Mouse (Mus musculus) macrophage (primary cell): ENCODE measurements around the gene Pak6. TPM values are rescaled to one million over a fixed set of nuclear protein-coding genes. Genes with fewer than 3 reads are reported as not detected.

Source experiments
- H3K27ac ChIP-seq: fragments of 350-480 bp; formaldehyde crosslinking; 2 replicates; pipeline ENCODE4 v1.9.0; 2021
- H3K36me3 ChIP-seq: fragments of 350-480 bp; formaldehyde crosslinking; 2 replicates; pipeline ENCODE4 v1.9.0; 2021; ENCODE audit errors: inconsistent target
- H3K4me3 ChIP-seq: fragments of 350-480 bp; formaldehyde crosslinking; 2 replicates; pipeline ENCODE4 v1.9.0; 2021; ENCODE audit errors: inconsistent target
- H3K79me2 ChIP-seq: fragments of 350-480 bp; formaldehyde crosslinking; 2 replicates; pipeline ENCODE4 v1.9.0; 2021; ENCODE audit errors: inconsistent target
- WGBS: methylation state at CpG from one replicate; pipeline ENCODE4 v1.1.7; 2026; ENCODE audit warnings: inconsistent platforms; ENCODE audit not compliant: missing documents; 5-methylcytosine and 5-hydroxymethylcytosine counted together
- polyA plus RNA-seq: library from polyadenylated mRNA; stranded (reverse); fragments of 250-400 nt; gene quantifications from 3 replicates; pipeline ENCODE4 v1.2.4, GENCODE M21; 2018; ENCODE audit warnings: inconsistent platforms

The Pak6 gene
- polyA plus RNA-seq, 1 experiment from 2014 or later: not detected

DNA sequence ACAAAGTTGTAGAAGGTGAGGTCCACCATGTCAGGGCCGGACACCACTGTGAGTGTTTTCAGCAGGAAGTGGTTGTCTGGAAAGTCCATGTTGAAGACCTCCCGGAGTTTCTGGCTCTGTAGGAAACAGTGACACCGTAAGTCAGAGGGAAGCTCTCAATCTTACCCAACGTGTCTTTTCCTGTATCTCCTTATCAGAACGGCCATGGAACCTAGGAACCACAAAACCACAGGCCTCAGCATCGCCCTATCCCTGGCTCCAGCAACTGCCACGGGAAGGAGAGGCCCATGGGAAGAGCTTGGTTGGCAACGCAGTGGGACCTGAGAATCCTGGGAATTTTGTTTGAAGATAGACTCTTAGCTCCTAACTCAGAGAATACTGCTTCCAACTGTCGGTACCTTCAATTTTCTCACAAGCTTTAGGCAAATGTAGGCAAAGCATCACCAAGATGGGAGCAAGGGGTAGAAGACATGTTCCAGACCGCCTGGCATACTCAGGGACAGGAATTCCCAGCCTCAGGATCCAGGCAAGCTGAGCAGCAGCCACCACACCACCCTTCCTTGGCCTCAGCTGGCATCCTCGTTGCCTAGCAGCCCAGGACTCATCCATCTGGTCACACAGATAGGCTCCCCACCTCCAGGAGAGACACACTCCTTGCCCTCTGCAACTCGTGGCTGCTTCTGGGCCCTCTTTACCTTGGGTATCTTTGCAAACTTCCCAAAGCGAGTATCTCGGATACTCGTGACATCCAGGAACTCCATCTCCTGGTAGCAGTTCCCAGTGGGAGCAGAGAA is 60.8 kb downstream of the Pak6 start:
- no peak overlapping the region for H3K4me3 ChIP-seq
- WGBS: 70% methylated on average over 15 of the region's 15 CpGs
- peaks cover 15% of the 10 kb centered on the region; the same call in 1 of the 2 replicates for H3K79me2 ChIP-seq
- H3K36me3 ChIP-seq: peaks cover 42% of the 10 kb centered on the region
- H3K27ac ChIP-seq: no peak overlapping the region

DNA sequence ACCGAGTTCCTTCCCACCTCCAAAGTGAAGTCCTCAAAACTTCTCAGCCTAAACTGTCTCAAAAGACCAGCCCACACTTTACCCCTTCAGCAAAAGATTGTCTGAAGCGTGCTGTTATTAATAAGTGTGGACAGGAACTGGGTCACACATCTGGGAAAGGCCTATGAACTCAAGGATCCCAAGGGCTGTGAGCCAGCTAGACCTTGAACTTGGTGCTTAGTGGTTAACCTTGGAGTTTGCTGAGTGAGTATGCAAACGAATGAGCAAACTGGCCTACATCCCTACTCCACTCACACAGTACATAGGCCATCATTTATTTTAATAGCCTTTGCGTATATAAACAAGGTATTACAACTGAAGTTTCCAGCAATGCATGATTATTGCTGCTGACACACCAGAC is 62.4 kb downstream of the Pak6 start:
- Histone ChIP-seq H3K4me3 (no peak overlapping the region), H3K27ac (no peak overlapping the region), H3K79me2 (peaks cover 15% of the 10 kb centered on the region; the same call in 1 of the 2 replicates), H3K36me3 (peaks cover 28% of the 10 kb centered on the region; the same call in 1 of the 2 replicates)
- WGBS: 93% methylated on average over 4 of the region's 4 CpGs

GRCm38 (mm10) chr2:118726873-118727272 is 63.8 kb downstream of the Pak6 start:
- Histone ChIP-seq H3K27ac (peak overlapping the region; percentile 87), H3K79me2 (peaks cover 15% of the 10 kb centered on the region; the same call in 1 of the 2 replicates), H3K36me3 (peaks cover 27% of the 10 kb centered on the region; the same call in 1 of the 2 replicates), H3K4me3 (peak overlapping the region; percentile 59)
- 67% methylated on average over 2 of the region's 2 CpGs for WGBS

GRCm38 (mm10) chr2:118727911-118728310 is 64.8 kb downstream of the Pak6 start:
- H3K27ac ChIP-seq: peak overlapping the region; percentile 87
- peaks cover 15% of the 10 kb centered on the region; the same call in 1 of the 2 replicates for H3K79me2 ChIP-seq
- peak overlapping the region; percentile 59 for H3K4me3 ChIP-seq
- 6% methylated on average over 9 of the region's 9 CpGs for WGBS
- H3K36me3 ChIP-seq: peaks cover 17% of the 10 kb centered on the region; the same call in 1 of the 2 replicates

DNA sequence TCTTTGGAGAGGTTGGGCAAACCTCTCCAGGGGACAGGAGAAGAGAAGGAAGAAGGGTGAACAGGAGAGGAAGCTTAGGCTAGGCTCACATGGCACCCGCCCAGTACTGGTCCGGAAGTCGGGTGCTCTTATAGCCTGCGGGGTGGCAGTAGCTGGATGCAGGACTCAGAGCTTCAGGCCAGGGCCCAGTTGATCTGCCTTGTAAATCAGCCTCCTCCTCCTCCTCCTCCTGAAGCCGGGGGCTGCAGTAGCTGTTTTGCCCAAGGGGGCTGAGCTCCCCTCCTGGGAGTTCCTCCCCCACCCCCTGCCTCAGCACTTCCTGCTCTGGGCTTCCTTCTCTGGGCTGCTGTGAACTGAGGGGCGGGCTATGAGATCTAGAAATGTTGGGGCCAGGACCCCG is 65.2 kb downstream of the Pak6 start, which contains the start of gene Plcb2:
Plcb2 (minus strand) TSS at position 102 of the 400 bp plus-strand sequence.
- peak within 1 kb of the TSS; percentile 59 for H3K4me3 ChIP-seq
- peak within 1 kb of the TSS; percentile 87 for H3K27ac ChIP-seq
- peaks cover 15% of the 10 kb centered on the region; the same call in 1 of the 2 replicates for H3K79me2 ChIP-seq
- H3K36me3 ChIP-seq: peaks cover 13% of the 10 kb centered on the region; the same call in 1 of the 2 replicates
- 3% methylated on average over 6 of the region's 7 CpGs for WGBS

DNA sequence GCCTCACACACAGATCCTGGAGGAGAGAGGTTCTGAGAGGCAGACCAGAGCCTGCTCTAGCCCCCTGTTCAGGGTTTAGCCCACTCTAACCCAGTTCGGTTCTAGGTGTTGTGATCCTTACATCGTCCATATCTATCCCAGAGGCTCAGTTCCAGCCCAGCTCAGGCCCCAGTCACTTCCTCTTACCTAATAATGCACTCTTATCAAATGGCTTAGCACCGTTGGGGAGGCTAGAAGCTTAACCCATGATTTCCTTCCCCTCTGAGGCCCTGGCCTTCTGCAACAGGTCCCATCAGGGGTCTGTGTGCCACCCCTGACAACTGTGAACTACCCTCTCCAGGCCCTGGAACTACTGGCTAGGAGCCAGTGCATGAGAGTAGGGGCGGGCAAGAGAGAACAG is 66.1 kb downstream of the Pak6 start:
- Histone ChIP-seq H3K4me3 (no peak overlapping the region), H3K27ac (peak overlapping the region; percentile 87), H3K36me3 (peaks cover 7% of the 10 kb centered on the region; the same call in 1 of the 2 replicates), H3K79me2 (peaks cover 15% of the 10 kb centered on the region; the same call in 1 of the 2 replicates)
- 29% methylated on average over 4 of the region's 4 CpGs for WGBS

- peaks cover 15% of the 10 kb centered on the region; the same call in 1 of the 2 replicates for H3K79me2 ChIP-seq
- 24% methylated on average over 8 of the region's 8 CpGs for WGBS
- no peak overlapping the region for H3K27ac ChIP-seq
- no peak overlapping the region for H3K4me3 ChIP-seq
- H3K36me3 ChIP-seq: no peaks in the 10 kb centered on the region; the same call in 1 of the 2 replicates
These were observed 66.9 kb downstream of the Pak6 start for GRCm38 (mm10) chr2:118729816-118730621.

DNA sequence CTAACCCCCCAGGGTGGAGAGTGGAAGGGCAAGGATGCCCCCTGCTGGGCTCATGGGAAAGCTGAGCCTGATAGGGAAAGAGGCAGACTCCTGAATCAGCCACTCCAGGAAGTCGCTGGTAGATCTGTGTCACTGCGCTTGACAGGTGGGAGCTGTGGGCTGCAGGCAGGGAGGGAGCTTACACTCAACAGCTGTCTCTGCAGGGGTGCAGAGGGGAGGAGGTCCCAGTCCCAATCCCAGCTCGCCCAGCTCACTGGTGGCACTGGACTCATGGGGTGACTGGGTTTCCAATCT is 67.5 kb downstream of the Pak6 start:
- Histone ChIP-seq H3K36me3 (no peaks in the 10 kb centered on the region), H3K79me2 (peaks cover 15% of the 10 kb centered on the region; the same call in 1 of the 2 replicates), H3K4me3 (no peak overlapping the region), H3K27ac (no peak overlapping the region)
- WGBS: 0% methylated on average over 3 of the region's 3 CpGs

DNA sequence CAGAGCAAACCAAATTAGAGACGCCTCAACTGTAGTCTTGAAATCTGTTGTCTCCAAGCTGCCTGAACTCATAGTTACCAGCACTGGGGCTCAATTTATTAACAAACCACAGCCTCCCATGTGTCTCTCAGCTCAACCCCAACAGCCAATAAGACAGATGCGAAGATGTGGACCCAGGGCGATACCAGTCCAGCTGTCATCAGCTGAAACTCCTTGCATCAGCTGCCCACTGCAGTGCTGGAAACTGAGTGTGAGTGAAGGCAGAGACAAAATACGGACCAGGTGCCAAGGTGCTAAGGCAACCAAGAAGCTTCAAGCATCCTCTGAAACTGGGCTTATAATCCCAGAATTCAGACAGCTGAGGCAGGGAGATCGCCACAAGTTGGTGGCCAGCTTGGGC is 68.9 kb downstream of the Pak6 start:
- Histone ChIP-seq H3K4me3 (no peak overlapping the region), H3K79me2 (peaks cover under 1% of the 10 kb centered on the region; the same call in 1 of the 2 replicates), H3K27ac (no peak overlapping the region), H3K36me3 (no peaks in the 10 kb centered on the region)
- 97% methylated on average over 5 of the region's 5 CpGs for WGBS

DNA sequence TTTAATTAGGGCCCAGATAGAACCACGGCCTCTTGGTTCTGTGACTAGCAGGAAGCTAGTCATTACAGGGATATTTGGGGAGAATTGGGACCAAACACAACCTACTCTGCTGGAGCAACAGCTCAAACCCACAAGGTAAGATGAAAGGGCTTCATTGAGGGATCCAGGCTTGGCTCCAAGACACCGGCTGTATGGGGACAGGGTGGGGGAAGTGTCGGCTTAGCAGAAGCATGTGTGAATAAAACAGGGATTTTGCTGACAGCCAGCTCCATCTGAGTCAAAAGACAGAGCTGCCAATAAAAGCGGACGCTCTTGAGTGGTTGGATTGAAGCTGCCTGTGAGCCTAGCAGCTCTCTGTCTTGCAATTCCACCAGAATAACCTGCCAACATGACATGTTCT is 70.2 kb downstream of the Pak6 start:
- H3K27ac ChIP-seq: no peak overlapping the region
- no peaks in the 10 kb centered on the region for H3K79me2 ChIP-seq
- no peak overlapping the region for H3K4me3 ChIP-seq
- no peaks in the 10 kb centered on the region for H3K36me3 ChIP-seq
- 97% methylated on average over 5 of the region's 5 CpGs for WGBS

GRCm38 (mm10) chr2:118740341-118740740 is 77.2 kb downstream of the Pak6 start:
- Histone ChIP-seq H3K27ac (no peak overlapping the region), H3K79me2 (no peaks in the 10 kb centered on the region), H3K36me3 (no peaks in the 10 kb centered on the region), H3K4me3 (no peak overlapping the region)
- whole genome bisulfite sequencing: 63% methylated on average over 3 of the region's 3 CpGs

DNA sequence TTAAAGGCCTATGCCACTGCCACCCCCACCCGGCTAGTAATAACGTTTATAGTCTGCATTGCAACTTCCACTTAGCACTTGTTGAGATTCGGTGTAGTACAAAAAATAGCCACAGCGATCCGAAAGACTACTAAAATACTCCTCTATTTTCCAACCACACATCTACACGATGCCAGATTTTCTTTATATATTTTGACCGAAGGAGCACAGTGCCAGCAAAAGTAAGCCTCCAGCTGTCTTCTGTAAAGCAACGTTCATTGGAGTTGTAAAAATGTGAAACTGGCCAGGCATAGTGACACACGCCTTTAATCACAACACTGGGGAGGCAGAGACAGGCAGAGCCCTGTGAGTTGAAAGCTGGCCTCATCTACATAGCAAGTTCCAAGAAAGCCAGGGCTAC is 78.1 kb downstream of the Pak6 start:
- Histone ChIP-seq H3K27ac (no peak overlapping the region), H3K79me2 (no peaks in the 10 kb centered on the region), H3K4me3 (no peak overlapping the region), H3K36me3 (no peaks in the 10 kb centered on the region)
- WGBS: 79% methylated on average over 9 of the region's 9 CpGs

GRCm38 (mm10) chr2:118743261-118743943 is 80.3 kb downstream of the Pak6 start:
- no peak overlapping the region for H3K27ac ChIP-seq
- 22% methylated on average over 8 of the region's 8 CpGs for WGBS
- H3K4me3 ChIP-seq: no peak overlapping the region
- no peaks in the 10 kb centered on the region for H3K36me3 ChIP-seq
- H3K79me2 ChIP-seq: no peaks in the 10 kb centered on the region

DNA sequence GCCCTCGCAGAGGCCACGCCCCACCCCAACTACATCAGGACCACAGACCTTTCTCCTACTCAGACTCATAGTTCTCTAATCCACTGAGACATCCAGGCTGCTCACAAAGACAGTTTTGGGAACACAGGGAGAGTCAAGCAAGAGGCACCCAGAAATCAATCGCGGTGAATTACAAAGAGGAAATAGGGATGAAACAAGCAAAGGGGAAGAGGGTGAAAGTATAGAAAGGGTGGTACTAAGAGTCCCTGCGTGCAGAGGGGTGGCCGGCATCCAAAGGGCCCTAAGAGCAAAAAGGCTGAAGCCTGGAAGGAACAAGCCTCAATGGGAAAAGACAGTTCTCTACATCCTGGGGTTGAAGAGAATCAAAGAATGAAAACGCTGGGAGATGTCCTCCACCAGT is 81.5 kb downstream of the Pak6 start:
- Histone ChIP-seq H3K4me3 (no peak overlapping the region), H3K79me2 (no peaks in the 10 kb centered on the region), H3K36me3 (no peaks in the 10 kb centered on the region), H3K27ac (no peak overlapping the region)
- 6% methylated on average over 7 of the region's 7 CpGs for WGBS
